Mouse (Mus musculus): ENCODE measurements around the gene Ttpal. TPM values are rescaled to one million over a fixed set of nuclear protein-coding genes. Genes with fewer than 3 reads are reported as not detected.
A peak's percentile ranks its signal among the peaks of the same experiment; 100 is the strongest.

The Ttpal gene
- polyA plus RNA-seq, 1 experiment: 57.9 TPM

- peaks cover 75% of the 10 kb centered on the region for H3K36me3 ChIP-seq (ENCODE audit: control insufficient read depth, insufficient read depth, low read length)
- WGBS: 97% methylated on average over 5 of the region's 5 CpGs
Measured at GRCm38 (mm10) chr2:163613206-163613605, 11.1 kb downstream of the Ttpal start.

GRCm38 (mm10) chr2:163613990-163614389 lies 11.9 kb downstream of the Ttpal start:
- H3K4me3 ChIP-seq (ENCODE audit: extremely low read depth, insufficient read depth, insufficient read length): no peak overlapping the region
- H3K27ac ChIP-seq (ENCODE audit: insufficient read depth, low read length): no peak overlapping the region
- TF ChIP-seq POLR2A (IDR thresholded peaks at IDR 0.05; ENCODE audit: low read depth, low read length): no peak
- no peak for TF ChIP-seq CTCF (IDR thresholded peaks at IDR 0.05; ENCODE audit: extremely low read depth, insufficient read depth, insufficient read length, insufficient replicate concordance)
- peaks cover 78% of the 10 kb centered on the region for H3K36me3 ChIP-seq (ENCODE audit: control insufficient read depth, insufficient read depth, low read length)
- no peaks in the 10 kb centered on the region for H3K27me3 ChIP-seq (ENCODE audit: control insufficient read depth, insufficient read depth, low read length)
- WGBS: 93% methylated on average over 4 of the region's 4 CpGs
- DNase-seq (ENCODE audit: low read depth in 1 of 2, low spot score in 2 of 2): no peak
- H3K4me1 ChIP-seq (ENCODE audit: control insufficient read depth, insufficient read depth, insufficient read length): no peaks in the 10 kb centered on the region

More at GRCm38 (mm10) chr2:163613206-163613605, 11.1 kb downstream of the Ttpal start:
- H3K27ac ChIP-seq (ENCODE audit: insufficient read depth, low read length): no peak overlapping the region
- TF ChIP-seq POLR2A (IDR thresholded peaks at IDR 0.05; ENCODE audit: low read depth, low read length) (no peak), CTCF (IDR thresholded peaks at IDR 0.05; ENCODE audit: extremely low read depth, insufficient read depth, insufficient read length, insufficient replicate concordance) (no peak)
- H3K4me3 ChIP-seq (ENCODE audit: extremely low read depth, insufficient read depth, insufficient read length): no peak overlapping the region
- H3K27me3 ChIP-seq (ENCODE audit: control insufficient read depth, insufficient read depth, low read length): no peaks in the 10 kb centered on the region
- no peaks in the 10 kb centered on the region for H3K4me1 ChIP-seq (ENCODE audit: control insufficient read depth, insufficient read depth, insufficient read length)
- DNase-seq (ENCODE audit: low read depth in 1 of 2, low spot score in 2 of 2): no peak

- Histone ChIP-seq H3K4me3 (ENCODE audit: extremely low read depth, insufficient read depth, insufficient read length) (no peak overlapping the region), H3K4me1 (ENCODE audit: control insufficient read depth, insufficient read depth, insufficient read length) (no peaks in the 10 kb centered on the region), H3K27ac (ENCODE audit: insufficient read depth, low read length) (no peak overlapping the region), H3K27me3 (ENCODE audit: control insufficient read depth, insufficient read depth, low read length) (no peaks in the 10 kb centered on the region), H3K36me3 (ENCODE audit: control insufficient read depth, insufficient read depth, low read length) (peaks cover 82% of the 10 kb centered on the region)
- no peak for TF ChIP-seq POLR2A (IDR thresholded peaks at IDR 0.05; ENCODE audit: low read depth, low read length)
- TF ChIP-seq CTCF (IDR thresholded peaks at IDR 0.05; ENCODE audit: extremely low read depth, insufficient read depth, insufficient read length, insufficient replicate concordance): no peak
- DNase-seq (ENCODE audit: low read depth in 1 of 2, low spot score in 2 of 2): no peak
- WGBS: 94% methylated on average over 9 of the region's 9 CpGs
Measured at GRCm38 (mm10) chr2:163615401-163615800, 13.3 kb downstream of the Ttpal start.

GRCm38 (mm10) chr2:163615906-163616651 lies 14.0 kb downstream of the Ttpal start:
- TF ChIP-seq CTCF (IDR thresholded peaks at IDR 0.05; ENCODE audit: extremely low read depth, insufficient read depth, insufficient read length, insufficient replicate concordance) (no peak), POLR2A (IDR thresholded peaks at IDR 0.05; ENCODE audit: low read depth, low read length) (no peak)
- Histone ChIP-seq H3K4me1 (ENCODE audit: control insufficient read depth, insufficient read depth, insufficient read length) (no peaks in the 10 kb centered on the region), H3K27me3 (ENCODE audit: control insufficient read depth, insufficient read depth, low read length) (no peaks in the 10 kb centered on the region), H3K36me3 (ENCODE audit: control insufficient read depth, insufficient read depth, low read length) (peaks cover 82% of the 10 kb centered on the region), H3K27ac (ENCODE audit: insufficient read depth, low read length) (no peak overlapping the region), H3K4me3 (ENCODE audit: extremely low read depth, insufficient read depth, insufficient read length) (no peak overlapping the region)
- WGBS: 86% methylated on average over 4 of the region's 4 CpGs
- DNase-seq (ENCODE audit: low read depth in 1 of 2, low spot score in 2 of 2): no peak

- 60% methylated on average over 3 of the region's 3 CpGs for WGBS
- Histone ChIP-seq H3K4me1 (ENCODE audit: control insufficient read depth, insufficient read depth, insufficient read length) (no peaks in the 10 kb centered on the region), H3K36me3 (ENCODE audit: control insufficient read depth, insufficient read depth, low read length) (peaks cover 81% of the 10 kb centered on the region), H3K27ac (ENCODE audit: insufficient read depth, low read length) (no peak overlapping the region), H3K4me3 (ENCODE audit: extremely low read depth, insufficient read depth, insufficient read length) (no peak overlapping the region), H3K27me3 (ENCODE audit: control insufficient read depth, insufficient read depth, low read length) (no peaks in the 10 kb centered on the region)
- no peak for DNase-seq (ENCODE audit: low read depth in 1 of 2, low spot score in 2 of 2)
- no peak for TF ChIP-seq CTCF (IDR thresholded peaks at IDR 0.05; ENCODE audit: extremely low read depth, insufficient read depth, insufficient read length, insufficient replicate concordance)
- TF ChIP-seq POLR2A (IDR thresholded peaks at IDR 0.05; ENCODE audit: low read depth, low read length): no peak
Measured at GRCm38 (mm10) chr2:163616652-163617227, 14.6 kb downstream of the Ttpal start.

- H3K27me3 ChIP-seq (ENCODE audit: control insufficient read depth, insufficient read depth, low read length): no peaks in the 10 kb centered on the region
- no peak for DNase-seq (ENCODE audit: low read depth in 1 of 2, low spot score in 2 of 2)
- 89% methylated on average over 3 of the region's 3 CpGs for WGBS
- no peaks in the 10 kb centered on the region for H3K4me1 ChIP-seq (ENCODE audit: control insufficient read depth, insufficient read depth, insufficient read length)
- no peak overlapping the region for H3K27ac ChIP-seq (ENCODE audit: insufficient read depth, low read length)
- H3K36me3 ChIP-seq (ENCODE audit: control insufficient read depth, insufficient read depth, low read length): peaks cover 78% of the 10 kb centered on the region
- TF ChIP-seq POLR2A (IDR thresholded peaks at IDR 0.05; ENCODE audit: low read depth, low read length): 0 out of 2 replicates have a peak, but pooled peaks have one; percentile 4
- no peak for TF ChIP-seq CTCF (IDR thresholded peaks at IDR 0.05; ENCODE audit: extremely low read depth, insufficient read depth, insufficient read length, insufficient replicate concordance)
- no peak overlapping the region for H3K4me3 ChIP-seq (ENCODE audit: extremely low read depth, insufficient read depth, insufficient read length)
Measured at GRCm38 (mm10) chr2:163617232-163617863, 15.2 kb downstream of the Ttpal start.

Measured in spleen, adult 2 months (tissue).